Mouse (Mus musculus): ENCODE data around the gene Casc3. TPM values are rescaled to one million over a fixed set of nuclear protein-coding genes. Genes with fewer than 3 reads are reported as not detected.

Gene Casc3
- polyA plus RNA-seq, 2 experiments from 2014 or later, result 10.6 to 11.2 TPM

DNA sequence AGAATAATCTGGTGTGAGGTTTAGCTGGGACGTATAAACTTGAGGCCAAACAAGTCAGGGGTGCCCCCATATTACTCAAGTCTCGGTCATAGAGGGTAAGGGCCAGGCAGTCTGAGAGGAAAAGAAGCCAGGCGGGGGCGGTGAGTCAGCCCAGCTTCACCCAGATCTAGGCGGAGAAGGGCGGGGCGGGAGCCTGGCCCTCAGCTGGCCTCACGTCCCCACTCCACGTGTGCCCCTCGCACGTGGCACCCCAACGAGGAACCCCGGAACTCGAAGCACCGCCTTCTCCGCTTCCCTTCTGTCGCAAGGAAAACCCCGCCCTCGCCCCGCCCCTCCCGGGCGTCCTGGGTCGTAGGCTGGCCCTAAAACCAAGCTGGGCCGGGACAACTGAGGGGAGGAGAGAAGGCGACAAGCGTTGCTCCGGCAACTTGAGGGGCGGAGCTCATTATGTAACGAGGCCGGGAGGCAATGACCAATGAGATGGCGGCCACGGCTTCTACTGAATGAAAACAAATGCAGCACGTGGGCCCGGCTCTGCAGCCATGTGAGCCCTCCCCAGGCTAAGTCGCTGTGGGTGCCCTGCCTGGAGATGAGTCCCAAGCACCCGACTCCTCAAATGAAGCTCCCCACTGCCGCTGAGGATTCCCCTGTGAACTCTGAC, 30.9 kb upstream of the Casc3 start:
- ATAC-seq, result peak; percentile 90

DNA sequence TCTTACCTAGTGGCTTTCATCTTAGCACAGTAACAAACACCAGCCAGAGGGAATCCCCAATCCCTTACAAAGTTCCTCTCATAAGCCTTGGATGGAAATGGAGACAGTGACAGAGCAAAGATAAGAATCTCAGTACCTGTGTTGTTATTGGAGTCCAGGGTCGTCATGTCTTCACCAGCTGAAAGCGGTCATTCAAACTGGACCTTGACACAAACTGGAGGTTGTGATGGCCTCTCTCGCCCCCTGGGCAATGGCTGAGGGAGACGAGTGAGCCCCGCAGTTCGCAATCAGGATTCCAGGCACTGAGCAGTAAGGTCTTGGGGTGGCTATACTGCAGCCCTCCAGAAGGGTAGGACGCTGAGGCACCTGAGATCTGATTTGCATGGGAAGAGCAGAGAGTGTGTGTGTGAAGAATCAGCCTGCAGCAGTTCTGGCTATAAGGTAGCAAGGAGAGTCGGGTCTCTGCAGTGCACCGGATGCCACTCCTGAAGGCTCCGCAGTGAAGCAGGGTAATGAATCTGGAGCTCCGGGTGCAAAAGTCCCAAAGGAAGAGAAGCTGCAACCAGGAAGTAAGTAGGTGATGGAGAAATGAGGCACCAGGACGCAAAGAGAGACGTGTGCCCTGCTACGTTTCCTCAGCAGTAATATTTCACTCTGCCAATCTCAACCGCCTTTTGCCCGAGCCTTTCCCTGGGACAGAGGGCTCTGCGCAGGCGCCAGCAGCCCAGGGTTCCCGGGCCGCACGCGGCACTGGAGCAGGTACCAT, 29.9 kb upstream of the Casc3 start, which contains the start of gene Nr1d1:
Nr1d1 (minus strand) TSS at position 752 of the 766 bp plus-strand sequence.
- no peak for ATAC-seq

DNA sequence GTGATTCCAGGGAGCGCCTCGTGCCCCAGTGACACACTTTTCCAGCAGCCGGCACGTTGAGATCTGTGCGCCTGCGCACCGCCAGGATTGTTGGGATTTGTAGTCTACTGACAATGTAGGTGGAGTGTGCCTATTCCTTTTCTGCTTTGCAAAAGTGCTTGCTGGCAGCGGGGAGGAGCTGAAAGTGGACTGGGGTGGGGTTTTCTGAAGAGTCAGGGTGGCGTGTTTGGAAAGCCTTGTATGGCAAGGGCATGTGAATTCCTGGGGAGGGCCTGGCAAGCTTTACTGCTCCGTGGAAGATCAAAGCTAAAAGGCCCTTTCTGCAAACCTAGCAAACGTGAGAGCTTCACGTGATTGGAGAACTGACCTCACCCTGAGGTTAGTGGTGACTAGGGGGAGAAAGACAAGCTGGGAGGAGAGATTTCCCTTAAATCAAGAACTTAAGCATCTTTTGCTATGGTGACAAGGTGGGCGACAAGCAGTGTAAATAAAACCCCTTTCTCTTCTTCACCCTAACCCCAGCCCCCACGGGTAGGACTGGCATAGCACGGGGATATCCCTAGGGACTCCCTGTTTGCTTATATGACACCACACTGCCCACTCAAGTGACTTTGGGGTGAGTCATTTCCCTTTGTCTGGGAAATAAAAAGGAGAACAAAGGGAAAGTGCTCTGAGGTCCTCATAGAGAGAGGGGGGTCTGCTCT, 29.2 kb upstream of the Casc3 start:
- peak; percentile 17 for ATAC-seq

DNA sequence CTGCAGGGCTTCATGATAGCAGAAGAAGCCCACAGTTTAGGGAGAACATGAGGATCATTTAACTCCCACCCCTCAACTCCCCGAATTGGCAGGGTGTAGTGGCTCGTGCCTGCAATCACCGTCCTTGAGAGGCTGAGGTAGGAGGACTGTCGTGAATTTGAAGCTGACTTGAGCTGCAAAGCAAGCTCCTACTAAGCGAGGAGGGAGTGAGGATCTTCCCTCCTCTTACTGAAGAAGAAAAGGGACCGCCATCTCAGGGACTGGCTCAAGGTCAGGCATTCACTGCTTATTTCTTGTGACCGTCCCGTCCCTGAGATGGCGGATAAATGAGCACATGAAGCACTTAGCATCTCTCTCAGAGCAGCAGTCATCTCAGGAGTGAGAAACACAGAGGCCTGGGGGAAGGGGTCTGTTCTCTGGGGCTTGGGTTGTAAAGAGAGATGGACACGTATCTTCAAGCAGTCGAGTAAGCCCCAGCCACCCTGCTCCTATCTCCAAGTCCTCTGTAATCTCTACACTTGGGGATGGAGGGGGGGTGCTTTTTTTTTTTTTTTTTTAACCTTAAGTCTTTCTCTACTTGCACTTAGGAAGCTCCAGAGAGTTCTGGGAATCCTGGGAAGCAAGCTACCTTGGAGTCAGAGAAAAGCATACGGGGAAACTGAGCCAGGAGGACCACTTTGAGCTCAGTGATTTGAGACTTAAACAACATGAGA, 28.5 kb upstream of the Casc3 start:
- ATAC-seq, result no peak

DNA sequence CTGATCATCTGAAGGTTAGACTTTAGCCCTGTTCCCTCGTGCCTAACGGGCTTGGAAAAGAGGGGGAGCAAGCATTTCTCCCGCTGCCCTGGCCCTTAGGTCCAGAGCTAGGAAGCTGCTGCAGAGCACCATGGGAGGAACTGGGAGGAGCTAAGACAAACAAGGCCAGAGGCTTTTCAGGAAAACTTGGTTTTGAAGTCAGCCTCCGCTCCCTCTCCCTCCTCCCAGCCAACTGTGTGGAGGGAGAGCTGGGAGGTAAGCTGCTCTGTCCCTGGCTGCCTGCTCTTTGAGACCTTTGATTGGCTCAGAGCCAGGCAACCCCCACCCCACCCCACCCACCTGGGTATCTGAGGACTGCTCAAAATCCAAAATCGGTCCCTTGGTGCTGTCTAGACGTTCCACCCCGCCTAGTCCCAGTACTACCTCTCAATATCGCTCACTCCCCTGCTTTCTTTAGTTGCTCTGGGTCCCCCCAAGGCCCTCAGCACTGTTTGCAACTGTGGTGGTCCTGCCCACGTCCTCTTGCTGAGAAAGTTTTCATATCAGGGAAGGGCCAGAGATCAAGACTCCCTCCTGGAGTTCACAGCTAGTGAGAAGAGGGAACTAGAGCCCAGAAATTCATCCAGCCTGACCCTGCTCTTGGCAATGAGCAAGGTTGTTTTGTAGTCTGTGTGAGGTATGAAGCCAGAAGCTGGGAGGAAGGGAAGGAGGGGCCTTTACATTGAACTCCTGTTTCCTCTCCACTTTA, 27.7 kb upstream of the Casc3 start:
- no peak for ATAC-seq

DNA sequence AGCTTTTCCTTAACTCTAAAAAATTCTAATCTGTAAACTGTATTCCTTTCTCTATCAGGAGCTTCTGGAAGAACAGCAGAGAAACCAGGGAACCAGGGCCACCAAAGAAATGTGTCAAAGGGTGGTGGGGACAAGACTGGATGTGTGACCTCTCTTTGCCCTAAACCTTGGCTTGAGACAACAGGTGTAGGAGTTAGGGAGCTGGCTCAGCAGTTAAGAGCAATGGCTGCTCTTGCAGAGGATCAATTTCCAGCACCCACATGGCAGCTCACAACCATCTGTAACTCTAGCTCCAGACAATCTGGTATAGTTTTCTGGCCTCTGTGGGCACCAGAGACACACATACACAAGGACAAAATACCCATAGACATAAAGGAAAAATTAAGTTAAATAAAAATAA, 26.8 kb upstream of the Casc3 start:
- no peak for ATAC-seq

DNA sequence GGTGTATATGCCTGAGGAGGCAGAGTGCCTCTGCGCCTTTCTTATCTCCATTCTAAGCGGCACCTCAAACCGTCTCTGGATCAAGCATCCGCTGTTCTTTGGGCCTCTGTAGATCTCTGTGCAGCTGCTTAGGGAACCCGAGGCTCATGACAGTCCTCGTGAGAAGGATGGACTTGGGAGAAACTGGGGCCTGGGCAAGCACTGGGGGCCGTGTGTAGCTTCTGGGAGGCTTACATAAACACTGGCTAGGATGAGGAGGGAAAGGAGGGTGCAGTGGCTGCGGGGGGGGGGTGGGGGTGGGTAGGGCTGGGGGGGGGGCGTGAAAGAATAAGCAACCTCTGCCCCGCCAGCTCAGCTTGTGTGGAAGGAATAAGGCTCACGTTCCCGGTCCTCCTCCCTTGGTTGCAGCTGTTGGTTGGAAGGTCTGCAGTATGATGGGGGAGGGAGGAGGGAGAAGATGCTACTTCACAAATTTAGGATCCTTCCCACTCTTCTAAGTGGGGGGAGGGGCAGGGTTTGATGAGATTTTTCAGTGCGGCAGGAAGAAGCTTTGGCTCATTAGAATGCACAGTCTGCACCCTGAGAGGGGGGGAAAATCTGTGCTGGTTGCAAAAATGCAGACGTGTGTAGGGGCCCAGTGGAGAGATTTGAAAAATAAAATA, 22.7 kb upstream of the Casc3 start:
- no peak for ATAC-seq

DNA sequence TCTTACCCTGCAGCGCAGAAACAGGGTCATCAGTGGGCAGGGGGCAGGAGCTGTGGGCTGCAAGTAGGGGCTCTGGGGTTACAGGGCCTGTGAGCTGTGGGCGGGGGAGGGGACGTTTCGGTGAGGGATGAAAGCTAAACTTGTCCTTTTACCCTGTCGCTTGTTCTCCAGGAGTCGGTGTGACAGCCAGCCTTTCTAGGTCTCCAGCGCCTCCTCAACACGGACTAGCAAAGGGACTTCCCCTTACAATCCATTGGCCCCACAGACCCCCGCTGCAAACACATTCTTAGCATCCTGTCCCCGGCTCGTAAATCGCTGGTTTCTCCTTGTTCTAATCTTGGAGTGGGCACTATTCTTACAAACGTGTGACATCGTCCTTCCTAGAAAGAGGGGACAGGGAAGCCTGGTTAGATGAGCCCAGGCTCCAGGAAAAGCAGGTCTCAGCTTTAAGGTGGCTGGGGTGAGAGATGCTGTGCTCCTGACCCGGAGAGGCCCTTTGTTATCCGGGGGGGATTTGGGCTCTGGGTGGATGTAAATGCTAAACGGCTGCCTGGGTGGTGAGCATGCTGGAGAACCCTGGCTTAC, 22.0 kb upstream of the Casc3 start:
- peak; percentile 16 for ATAC-seq

DNA sequence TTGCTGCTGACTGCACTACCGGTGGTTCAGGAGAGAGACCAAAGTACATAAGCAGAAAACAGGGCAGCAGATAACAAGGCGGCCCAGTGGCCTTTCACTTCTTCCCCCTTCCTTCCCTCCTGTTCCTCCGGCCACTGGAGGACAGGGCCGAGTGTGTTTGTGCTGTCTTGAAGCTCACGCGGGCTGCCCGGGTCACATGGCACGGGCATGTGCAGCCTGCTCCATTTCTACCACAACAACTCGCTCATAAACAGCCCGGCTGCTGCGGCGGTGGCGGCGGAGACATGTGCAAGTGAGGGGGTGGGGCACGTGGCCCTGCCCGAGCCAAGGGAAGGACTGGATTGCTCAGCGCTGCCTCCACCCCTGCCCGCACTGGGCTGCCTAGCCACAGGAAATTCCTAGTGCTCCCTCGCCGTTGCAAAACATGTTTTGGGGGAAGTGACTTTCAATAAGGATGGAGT, 21.4 kb upstream of the Casc3 start:
- peak; percentile 61 for ATAC-seq

DNA sequence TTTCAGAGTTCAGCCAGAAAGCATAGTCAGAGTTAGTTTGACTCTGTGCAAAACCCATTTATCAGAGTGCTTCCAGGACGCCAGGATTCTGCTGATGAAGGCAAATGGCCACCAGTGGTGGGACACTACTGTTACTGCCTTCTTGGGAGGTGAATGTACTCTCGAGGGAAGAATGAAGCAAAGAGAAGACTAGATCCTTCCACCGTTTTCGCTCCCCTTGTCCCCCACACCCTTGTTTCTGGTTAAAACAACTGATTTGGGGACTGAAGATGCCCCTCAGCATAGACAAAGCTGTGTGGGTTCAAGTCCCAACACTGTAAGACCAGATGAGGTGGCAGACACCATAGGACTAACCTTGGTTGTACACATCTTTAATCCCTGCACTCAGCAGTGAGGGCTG, 20.6 kb upstream of the Casc3 start:
- no peak for ATAC-seq

DNA sequence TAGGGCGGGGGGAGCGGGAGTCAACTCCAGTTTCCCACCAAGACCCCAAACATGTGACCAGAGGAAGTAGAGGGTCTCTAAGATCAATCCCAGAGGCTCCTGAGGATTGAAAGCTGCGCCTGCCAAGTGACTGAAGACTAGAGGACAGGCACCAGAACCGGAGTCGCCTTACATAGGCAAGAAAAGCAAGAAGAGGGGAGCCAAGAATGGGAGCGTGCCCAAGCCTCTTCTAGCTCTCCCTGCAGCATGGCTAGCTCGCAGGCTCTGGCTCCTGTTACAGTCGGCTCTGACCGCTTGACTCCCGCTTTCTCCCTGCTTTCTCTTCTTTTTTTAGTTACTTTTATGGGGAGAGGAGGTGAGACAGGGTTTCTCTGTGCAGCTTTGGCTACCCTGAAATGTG, 19.5 kb upstream of the Casc3 start:
- ATAC-seq, result no peak

DNA sequence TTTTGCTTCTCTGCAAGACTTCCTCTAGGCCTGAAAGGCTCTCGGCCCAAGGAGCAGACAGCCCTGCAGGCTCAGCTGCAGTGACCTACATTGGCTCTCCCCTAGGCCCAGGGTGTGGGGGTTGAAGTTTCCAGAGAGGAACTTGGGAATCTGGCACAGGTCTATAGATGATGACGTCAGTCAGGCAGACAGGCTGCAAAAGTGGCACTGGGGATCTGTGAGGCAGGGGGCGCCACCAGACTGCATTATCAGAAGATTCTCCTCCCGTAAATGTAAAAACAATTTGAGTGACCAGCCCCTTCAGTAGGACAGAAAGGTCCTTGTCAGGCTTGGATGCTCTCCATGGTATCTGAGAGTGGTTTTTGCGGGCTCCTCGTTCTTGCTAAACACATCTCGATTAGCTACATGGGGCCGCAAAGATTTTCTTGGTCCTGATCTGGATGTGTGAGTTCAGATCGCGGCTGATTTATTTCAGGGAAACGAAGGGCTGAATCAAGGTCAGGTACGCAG, 18.9 kb upstream of the Casc3 start:
- ATAC-seq, result no peak

DNA sequence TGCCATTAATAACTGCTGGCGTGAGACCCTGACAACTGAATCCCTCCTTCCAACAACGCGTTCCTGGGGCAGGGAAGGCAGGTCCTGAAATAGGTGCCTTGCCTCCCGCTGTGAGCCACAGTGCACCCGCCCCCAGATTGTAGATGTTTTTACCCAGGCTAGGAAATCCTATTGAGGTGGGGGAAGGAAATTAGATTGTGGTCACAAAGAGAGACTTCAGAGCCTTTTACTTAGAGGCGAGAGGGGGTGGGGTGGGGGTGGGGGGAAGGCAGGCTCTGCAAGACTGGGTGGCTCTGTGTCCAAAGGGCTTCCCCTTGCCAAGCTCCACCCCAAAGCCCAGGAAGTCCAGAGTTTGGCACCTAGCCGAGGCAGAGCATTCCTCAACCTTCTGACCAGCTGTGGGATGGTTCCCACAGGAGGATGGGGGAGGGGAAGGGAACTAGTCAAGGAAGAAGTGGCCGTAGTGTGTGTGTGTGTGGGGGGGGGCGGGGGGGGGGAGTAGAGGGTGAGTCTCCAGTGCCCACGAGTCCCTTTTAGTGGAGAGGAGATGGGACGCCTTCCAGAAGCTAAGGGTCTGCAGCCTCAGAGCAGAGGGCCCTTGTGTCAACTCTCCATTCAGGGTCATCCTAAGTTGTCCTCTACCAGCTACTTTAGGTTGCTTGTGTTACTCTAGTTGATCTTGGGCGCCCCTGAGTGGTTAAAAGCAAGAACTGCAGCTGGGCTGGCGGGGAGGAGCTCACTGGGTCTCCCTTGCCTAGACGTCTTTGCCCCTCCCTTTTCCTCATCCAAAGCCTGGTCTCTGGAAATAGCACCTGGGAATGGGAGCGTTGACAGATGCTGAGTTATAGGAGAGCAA, 18.1 kb upstream of the Casc3 start:
- ATAC-seq, result peak; percentile 41

DNA sequence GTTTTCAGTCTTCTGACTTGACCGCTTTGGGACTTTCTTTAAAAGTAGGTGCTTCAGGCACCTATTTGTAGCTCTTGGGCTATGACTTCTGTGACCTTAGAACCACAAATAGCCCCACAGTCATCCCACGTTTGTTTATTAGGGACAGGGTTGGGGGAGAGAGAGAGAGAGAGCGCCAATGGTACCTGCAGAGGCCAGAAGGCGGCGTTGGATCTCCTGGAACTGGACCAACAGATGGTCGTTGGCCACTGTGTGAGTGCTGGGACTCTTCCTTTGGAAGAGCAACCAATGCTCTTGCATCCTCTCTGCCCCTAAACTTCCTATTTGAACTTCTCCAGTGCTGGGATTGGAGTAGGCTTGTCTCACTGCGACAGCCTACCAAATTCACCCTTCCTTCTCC, 17.5 kb upstream of the Casc3 start:
- no peak for ATAC-seq

DNA sequence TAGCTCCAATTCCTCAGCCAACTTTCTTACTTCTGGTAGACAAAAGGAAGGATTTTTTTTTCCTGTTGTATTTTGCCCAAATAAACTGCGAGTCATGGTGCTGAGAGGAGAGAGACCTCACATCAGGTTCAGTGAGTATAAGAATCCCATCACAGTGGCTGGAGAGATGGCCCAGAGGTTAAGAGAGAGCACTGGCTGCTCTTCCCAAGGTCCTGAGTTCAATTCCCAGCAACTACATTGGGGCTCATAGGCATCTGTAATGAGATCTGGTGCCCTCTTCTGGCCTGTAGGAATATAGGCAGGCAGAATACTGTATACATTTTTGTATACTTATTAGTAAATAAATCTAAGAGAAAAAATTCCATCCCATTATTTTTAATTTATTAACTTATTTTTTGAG, 17.0 kb upstream of the Casc3 start:
- ATAC-seq, result no peak

DNA sequence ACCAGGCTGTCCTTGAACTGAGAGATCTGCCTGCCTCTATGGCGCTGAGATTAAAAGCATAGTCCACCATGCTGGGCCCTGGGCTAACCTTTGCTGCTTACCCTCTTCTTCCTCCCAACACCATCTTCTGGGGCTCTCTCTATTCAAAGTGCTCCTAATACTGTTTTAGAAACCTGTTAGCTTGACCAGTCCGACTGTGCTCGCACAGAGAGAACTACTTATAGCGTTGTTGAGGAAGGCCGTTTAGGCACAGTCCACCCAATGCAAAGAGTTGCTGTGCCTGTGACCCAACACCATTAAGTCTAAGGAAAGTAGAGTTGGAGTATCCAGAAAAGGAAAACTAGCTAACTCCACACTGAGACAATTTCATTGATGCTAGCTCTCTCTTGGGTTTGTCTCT, 16.6 kb upstream of the Casc3 start:
- no peak for ATAC-seq

DNA sequence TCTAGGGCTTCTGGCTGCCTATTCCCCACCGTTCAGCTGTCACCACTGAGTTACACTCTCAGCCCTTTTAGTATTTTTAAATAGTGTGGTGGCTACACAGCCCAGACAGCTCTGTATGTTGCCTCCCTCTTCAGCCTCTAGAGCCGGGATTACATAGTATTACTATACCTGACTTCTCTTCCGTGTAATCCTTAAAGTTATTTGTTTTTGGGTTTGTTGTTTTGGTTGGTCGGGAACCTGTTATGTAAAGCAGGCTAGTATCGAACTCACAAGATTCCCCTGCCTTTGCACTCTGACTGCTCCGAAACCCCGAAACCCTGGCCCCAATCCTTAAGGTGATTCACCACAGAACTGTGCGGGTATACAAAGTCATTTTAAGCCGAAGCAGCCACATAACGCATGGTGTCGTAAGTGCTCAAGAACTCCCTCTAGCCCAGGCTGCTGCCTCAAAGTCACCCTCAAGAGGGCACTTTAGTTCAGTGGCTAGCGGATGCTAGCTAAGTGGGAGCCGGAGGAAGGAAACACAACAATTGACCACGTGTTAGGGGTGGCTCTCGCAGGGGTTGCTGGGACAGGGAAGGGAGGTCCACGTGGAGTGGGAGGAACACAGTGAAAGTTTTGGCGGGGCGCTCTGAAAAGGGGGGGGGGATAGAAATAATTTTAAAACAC, 16.0 kb upstream of the Casc3 start:
- peak; percentile 89 for ATAC-seq

DNA sequence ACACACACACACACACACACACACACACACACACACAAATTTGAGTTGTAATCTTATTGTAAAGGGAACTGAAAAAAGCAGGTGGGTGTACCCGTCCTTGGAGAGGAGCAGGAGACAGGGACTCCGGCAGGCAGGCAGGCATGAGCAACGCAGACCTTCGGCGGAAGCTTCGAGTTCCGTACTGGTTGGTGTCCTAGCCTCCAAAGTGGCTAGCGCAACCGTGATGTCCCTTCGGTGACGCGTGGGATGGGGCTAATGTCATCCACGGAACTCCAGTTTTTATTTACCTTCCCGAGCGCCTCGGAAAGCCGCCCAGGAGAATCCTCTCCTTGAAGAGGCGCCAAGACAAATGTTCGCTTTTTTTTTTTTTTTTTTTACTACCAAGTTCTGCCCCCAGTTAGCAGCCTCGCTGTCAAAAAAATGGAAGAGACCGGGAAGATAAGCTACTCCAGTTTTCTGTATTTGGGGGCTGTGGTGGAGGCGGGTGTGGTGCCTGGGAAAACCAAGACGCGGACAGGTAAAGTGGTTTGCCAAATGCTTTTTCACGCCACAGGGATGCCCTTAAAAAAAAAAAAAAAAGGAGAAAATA, 15.4 kb upstream of the Casc3 start:
- peak; percentile 5 for ATAC-seq

DNA sequence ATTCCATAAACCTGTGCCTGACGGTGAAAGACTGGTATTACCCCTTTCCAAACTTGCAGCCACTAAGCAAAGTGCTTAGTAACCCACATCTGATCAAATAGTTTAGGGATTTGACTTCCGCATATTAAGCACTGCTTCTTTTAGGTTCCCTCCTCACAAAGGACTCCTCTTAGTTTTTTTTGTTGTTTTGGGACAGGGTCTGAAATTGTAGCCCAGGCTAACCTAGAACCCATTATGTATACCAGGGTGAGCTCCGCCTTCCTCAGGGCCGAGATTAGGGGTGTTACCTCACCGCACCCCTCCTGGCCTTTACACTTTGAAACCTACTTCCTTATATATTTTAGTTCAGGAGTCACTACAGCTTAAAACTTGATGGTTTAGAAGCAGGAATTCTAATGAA, 14.9 kb upstream of the Casc3 start:
- no peak for ATAC-seq
